Mouse (Mus musculus) erythroblast, adult 5-6 weeks (primary cell): ENCODE measurements around the gene Rnf208. TPM values are rescaled to one million over a fixed set of nuclear protein-coding genes. Genes with fewer than 3 reads are reported as not detected.
A peak's percentile ranks its signal among the peaks of the same experiment; 100 is the strongest.

Source experiments
- ATAC-seq: replicated peaks from 2 replicates; pipeline ENCODE4 v1.8.0; 2016; ENCODE audit warnings: moderate number of reproducible peaks, mild to moderate bottlenecking, moderate TSS enrichment, inconsistent platforms; ENCODE audit not compliant: poor library complexity, low FRiP score, severe bottlenecking
- total RNA-seq, 2 experiments: library from RNA; stranded (forward) in 1 of 2; stranded (reverse) in 1 of 2; fragments of 150-400 nt in 1 of 2; fragments of 200-764, 138-1000 nt in 1 of 2; gene quantifications; 2 replicates each; pipeline versions ENCODE4 v1.2.3 to v1.2.4; 2015 to 2017; ENCODE audit warnings: low replicate concordance in 2 of 2

Gene Rnf208
- total RNA-seq (2015; ENCODE audit: low replicate concordance) (not detected in 2 replicates), total RNA-seq (2017; ENCODE audit: low replicate concordance) (not detected in 2 replicates)

- no peak for ATAC-seq
Observed at GRCm38 (mm10) chr2:25242101-25242506, at the start of gene Rnf208, which contains the start of gene Cysrt1. Gene Rnf208 (plus strand): TSS chr2:25242255. Gene Cysrt1 (minus strand): TSS chr2:25242452.

GRCm38 (mm10) chr2:25193330-25193770, 48.7 kb upstream of the Rnf208 start:
- peak; percentile 63 for ATAC-seq

- ATAC-seq = no peak
Observed at GRCm38 (mm10) chr2:25194006-25194405, 48.0 kb upstream of the Rnf208 start.

- peak; percentile 1; the same call in 1 of the 2 replicates for ATAC-seq
Observed at GRCm38 (mm10) chr2:25194486-25195171, 47.4 kb upstream of the Rnf208 start.

- ATAC-seq = peak; percentile 84
Observed at GRCm38 (mm10) chr2:25195211-25196156, 46.6 kb upstream of the Rnf208 start.

GRCm38 (mm10) chr2:25196172-25196954, 45.7 kb upstream of the Rnf208 start, which contains the start of gene Tor4a:
Gene Tor4a (minus strand): TSS chr2:25196886.
- ATAC-seq = peak; percentile 47; the same call in 1 of the 2 replicates

GRCm38 (mm10) chr2:25197191-25197590, 44.9 kb upstream of the Rnf208 start:
- ATAC-seq = no peak

- no peak for ATAC-seq
Observed at GRCm38 (mm10) chr2:25197946-25198345, 44.1 kb upstream of the Rnf208 start.

GRCm38 (mm10) chr2:25200631-25201030, 41.4 kb upstream of the Rnf208 start:
- ATAC-seq = no peak

- ATAC-seq = peak; percentile 71
Observed at GRCm38 (mm10) chr2:25203631-25204214, 38.3 kb upstream of the Rnf208 start.

- ATAC-seq = no peak
Observed at GRCm38 (mm10) chr2:25207593-25207992, 34.5 kb upstream of the Rnf208 start.

- peak; percentile 48 for ATAC-seq
Observed at GRCm38 (mm10) chr2:25210686-25211085, 31.4 kb upstream of the Rnf208 start.

- peak; percentile 93 for ATAC-seq
Observed at GRCm38 (mm10) chr2:25211121-25211670, 30.9 kb upstream of the Rnf208 start, which contains the start of gene Nelfb. Gene Nelfb (minus strand): TSS chr2:25211489.

- ATAC-seq = no peak
Observed at GRCm38 (mm10) chr2:25213266-25213865, 28.7 kb upstream of the Rnf208 start.

- ATAC-seq = no peak
Observed at GRCm38 (mm10) chr2:25214444-25214843, 27.6 kb upstream of the Rnf208 start, which contains the start of gene Stpg3. Gene Stpg3 (minus strand): TSS chr2:25214637.

GRCm38 (mm10) chr2:25217666-25218065, 24.4 kb upstream of the Rnf208 start:
- no peak for ATAC-seq

GRCm38 (mm10) chr2:25218445-25218844, 23.6 kb upstream of the Rnf208 start, which contains the start of gene Fam166a:
Gene Fam166a (plus strand): TSS chr2:25218745.
- ATAC-seq = no peak

- ATAC-seq = no peak
Observed at GRCm38 (mm10) chr2:25221331-25221772, 20.7 kb upstream of the Rnf208 start.
